Mouse (Mus musculus): ENCODE results near the gene Sirt2.

- no peak for TF ChIP-seq CTCF (IDR thresholded peaks at IDR 0.05; ENCODE audit: low read depth)
- TF ChIP-seq EP300 (IDR thresholded peaks at IDR 0.05; ENCODE audit: low read depth): no peak
Measured at GRCm38 (mm10) chr7:28832137-28832536, 65.6 kb downstream of the Sirt2 start.
